Mouse (Mus musculus): ENCODE results near the gene Pip5k1b.

The Pip5k1b gene

DNA sequence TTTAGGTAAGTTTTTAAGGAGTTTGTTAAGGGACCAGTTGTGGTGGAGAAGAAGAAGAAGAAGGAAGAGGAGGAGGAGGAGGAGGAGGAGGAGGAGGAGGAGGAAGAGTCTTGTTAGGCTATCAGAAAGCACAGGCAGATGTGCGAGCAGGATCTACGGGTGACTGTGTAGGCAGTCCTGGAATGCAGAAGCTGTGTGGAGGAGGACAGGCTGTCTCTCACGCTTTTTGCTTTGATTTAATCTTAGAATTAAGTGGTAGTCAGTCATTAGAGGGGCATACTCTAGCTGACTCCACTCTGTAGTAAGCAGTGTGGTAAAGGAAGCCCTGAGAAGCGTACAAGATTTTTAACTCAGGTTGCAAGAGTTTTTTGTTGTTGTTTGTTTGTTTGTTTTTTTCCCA, 86.5 kb downstream of the Pip5k1b start:
- no peak for DNase-seq

DNA sequence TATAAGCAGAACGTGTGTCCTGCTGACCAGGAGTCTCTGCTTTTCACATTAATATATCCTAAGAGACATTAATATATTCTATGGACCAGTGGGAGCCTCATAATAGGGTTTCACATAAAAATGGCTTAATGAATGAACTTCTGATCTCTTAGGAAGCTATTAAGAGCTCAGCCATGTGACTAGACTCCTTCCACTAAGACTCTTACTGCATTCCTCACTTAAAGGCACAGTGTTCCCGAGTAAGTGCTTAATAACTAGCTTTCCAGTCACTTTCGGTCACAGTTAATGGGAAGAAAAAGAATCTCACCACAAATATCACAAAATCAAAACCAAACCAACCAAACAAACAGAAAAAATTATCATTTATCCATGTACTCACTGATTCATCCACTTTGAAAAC, 87.1 kb downstream of the Pip5k1b start:
- DNase-seq: no peak

- DNase-seq: no peak
Measured at GRCm38 (mm10) chr19:24463011-24463410, 92.7 kb downstream of the Pip5k1b start.

DNA sequence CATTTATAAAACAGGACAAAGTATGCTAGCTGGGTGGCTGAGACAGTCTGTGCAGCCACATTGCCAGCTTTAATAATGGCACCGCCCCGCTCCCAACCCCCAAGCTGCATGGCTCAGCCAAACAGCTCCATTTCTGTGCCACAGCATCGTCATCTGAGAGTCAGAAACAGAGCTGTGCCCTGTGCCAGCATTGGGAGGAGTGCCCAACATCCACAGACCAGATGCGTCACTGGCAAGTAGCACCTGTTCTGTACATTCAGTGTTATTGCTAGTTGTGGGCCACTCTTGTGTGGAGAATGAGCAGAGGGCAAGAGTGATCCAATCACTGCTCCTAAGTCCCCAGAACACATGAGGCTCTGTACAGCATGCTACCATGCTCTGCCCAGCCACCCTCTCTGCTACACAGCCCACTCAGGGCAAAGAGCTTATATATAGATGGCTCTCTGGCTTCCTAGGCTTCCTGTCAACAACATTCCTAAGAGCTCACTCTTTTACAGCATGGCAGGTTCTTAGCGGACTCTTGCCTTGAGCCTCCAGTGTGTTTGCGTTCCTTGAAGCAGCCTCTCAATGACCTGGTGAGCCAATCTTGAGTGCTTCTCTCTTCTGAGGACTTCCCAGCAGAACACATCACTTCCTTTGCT, 99.0 kb downstream of the Pip5k1b start:
- DNase-seq: peak; percentile 37

DNA sequence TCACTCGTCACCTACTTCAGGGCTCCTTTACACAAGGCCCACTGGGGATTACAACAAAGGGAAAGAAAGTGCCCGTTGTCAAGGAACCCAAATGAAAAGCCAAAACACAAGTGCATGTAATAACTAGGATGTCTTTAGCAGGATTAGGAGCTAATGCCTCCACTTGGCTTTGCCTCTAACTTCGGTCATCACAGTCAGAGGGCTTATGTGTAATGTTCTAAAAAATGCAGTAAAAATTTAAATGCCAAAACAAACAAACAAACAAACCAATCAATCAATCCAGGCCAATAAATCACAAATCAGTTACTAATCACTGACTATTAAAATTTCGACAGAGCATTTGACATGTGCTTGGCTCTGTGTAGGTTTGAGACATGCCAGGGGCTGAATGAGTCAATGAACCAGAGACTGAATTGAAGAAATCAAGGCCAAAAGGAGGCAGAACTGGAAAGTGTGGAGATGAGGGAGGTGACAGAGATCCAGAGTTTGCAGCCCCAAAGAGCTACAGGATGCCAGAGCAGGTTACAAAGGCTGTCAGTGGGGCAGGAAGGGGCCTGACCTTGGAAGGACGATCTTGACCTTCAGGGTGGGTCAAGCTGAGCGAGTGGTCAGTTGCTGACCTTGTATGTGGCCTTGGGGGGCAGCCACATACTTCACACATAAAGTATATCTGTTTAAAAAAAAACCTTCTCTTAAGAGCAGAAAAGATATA, 100.3 kb downstream of the Pip5k1b start:
- DNase-seq: no peak

GRCm38 (mm10) chr19:24454451-24454850, 101.2 kb downstream of the Pip5k1b start:
- DNase-seq: no peak

GRCm38 (mm10) chr19:24453379-24453778, 102.3 kb downstream of the Pip5k1b start:
- no peak for DNase-seq

- DNase-seq: no peak
Measured at GRCm38 (mm10) chr19:24452441-24452898, 103.2 kb downstream of the Pip5k1b start.

- no peak for DNase-seq
Measured at GRCm38 (mm10) chr19:24451626-24452025, 104.0 kb downstream of the Pip5k1b start.

DNA sequence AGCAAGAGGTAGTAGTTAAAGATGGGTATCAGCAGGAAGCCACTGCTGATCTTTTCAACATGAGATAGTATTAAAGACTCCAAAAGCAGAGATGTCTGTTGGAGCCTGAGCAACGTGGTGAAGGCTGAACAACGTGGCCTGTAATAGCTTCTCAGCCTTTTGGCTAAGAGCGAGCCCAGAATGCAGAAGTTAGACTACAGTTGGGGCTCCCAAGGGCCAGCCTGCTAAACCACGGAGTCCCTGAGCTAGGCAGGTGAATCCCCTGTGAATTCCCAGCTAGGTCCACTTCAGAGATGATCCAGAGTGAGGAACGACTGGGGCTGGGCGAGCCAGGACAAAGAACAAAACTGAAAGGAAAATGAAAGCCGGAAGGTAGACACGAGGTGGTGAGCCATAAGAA, 104.9 kb downstream of the Pip5k1b start:
- no peak for DNase-seq

DNA sequence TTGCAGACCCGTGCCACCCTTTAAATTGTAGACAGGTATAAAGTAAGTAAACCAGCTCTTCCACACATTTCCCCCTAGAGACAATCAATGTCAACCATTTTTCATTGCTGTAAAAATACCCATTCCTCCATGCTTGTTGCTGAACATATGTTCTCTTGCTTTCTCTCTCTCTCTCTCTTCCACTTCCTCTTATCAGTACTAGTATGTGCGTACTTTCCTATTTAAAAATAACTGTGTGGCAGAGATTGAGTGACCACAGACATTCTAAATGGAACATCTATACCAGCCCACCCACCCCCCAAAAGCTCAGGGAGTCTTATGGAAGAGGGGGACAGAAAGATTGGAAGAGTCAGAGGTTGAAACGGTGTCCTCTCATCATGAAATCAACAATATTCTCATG, 111.3 kb downstream of the Pip5k1b start:
- DNase-seq: no peak

GRCm38 (mm10) chr19:24439715-24440114, 116.0 kb downstream of the Pip5k1b start:
- DNase-seq: no peak

GRCm38 (mm10) chr19:24434291-24434690, 121.4 kb downstream of the Pip5k1b start:
- DNase-seq: no peak

- no peak for DNase-seq
Measured at GRCm38 (mm10) chr19:24432447-24432846, 123.2 kb downstream of the Pip5k1b start.

GRCm38 (mm10) chr19:24431381-24431780, 124.3 kb downstream of the Pip5k1b start:
- no peak for DNase-seq

DNA sequence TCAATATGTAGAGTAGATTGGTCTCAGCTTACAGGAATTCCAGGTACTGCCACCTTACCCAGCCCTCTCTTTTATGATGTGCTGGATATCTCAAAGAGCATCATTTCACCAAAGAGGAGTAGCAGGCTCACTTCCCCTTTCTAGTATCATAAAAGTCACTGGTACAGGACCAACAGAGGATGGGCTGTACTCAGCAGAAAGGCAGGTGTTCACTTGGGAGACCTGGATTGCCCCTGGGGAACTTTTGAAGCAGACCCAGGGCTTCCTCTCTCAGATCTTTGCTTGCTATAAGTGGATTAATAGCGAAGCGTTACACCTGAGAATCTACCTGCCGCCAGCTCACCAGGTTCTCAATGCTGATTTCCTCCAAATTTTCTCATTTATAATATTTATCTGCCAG, 127.7 kb downstream of the Pip5k1b start:
- DNase-seq: no peak

DNA sequence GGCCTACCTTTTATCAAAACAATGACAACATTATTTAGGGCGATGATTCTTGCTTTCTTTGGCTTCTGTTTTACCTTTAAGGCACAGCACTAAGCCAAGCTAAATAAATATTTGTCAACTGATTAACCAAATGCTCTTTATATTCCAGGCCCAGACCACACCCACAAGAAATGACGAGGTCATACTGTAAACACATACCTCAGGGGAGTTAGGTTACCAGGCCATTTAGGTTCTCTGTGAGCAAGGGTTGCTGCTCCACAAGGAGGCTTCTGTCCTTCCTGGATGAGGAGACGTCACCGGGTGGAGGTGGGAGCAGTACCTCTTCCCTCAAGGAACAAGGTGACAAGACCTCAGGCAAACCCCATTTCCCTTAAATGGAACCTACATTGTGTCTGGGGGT, 128.4 kb downstream of the Pip5k1b start:
- DNase-seq: peak; percentile 5

DNA sequence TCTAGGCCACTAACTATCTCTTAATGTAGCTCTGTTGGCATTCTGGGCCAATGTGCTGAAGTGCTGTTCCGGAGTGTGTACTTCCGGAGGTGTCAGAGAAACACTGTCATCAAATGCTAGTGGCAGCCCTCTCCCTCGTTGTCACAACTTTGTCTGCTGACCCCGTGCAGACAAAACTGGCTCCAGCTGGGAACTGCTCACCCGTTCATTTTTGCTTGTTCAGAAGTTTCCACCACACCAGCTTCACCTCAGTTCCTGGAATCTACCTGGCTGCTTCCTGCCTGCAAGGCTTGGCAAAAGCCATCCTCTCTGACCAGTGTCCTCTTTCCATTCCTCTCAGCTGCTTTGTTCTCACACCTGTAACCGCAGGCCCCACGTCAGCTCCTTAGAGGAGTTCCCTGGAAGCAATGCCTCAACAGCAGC, 128.9 kb downstream of the Pip5k1b start:
- DNase-seq: no peak

DNA sequence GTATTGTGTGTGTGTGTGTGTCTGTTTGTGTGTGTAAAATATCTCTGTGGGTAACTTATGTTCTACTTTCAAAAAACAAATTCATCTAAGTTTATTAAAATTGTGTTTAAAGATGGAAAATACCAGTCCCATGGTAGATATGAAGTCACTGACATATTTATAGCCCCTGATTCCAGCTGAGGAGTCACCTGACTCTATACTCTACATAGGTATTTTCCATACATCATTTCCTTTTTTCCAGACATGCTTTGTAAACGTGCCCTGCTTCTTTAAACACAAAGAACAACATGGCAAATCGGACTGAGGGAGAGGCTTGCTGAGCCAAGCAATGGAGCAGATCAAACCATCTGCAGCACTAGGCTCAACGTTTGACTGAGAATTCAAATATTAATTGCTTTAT, 137.6 kb downstream of the Pip5k1b start:
- no peak for DNase-seq

- DNase-seq: no peak
Measured at GRCm38 (mm10) chr19:24417659-24418004, 138.0 kb downstream of the Pip5k1b start.

DNA sequence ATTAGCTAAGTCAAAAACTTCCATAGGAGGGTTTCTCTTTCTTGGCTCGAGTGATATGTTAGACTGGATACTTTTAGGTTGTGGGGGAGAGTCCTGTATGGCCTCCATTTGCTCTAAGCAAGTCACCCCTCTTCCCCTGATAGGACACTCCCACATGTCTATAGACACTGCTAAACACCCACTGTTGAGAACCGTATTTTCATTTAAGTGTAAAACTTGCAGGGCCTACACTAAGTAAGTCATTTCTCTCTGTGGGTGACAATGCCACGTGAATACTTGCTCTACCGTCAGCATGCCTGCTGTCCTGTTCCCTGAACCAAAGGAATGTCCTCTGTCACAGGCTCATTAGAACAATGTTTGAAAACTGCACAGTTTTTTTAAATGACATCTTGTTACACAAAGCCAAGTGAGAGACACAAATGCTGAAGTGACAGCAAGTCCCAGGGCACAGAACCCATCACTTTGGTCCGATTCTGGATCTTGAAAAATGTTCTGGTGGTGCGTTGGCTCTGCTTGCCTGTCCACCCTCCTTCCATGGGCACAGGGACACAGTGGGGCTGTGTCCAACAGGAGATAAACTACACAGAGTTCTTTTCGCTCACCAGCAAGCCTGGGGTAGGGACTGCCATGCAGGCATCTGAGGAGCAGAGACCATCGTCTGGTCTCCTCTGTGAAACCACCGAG, 138.6 kb downstream of the Pip5k1b start:
- DNase-seq: no peak

DNA sequence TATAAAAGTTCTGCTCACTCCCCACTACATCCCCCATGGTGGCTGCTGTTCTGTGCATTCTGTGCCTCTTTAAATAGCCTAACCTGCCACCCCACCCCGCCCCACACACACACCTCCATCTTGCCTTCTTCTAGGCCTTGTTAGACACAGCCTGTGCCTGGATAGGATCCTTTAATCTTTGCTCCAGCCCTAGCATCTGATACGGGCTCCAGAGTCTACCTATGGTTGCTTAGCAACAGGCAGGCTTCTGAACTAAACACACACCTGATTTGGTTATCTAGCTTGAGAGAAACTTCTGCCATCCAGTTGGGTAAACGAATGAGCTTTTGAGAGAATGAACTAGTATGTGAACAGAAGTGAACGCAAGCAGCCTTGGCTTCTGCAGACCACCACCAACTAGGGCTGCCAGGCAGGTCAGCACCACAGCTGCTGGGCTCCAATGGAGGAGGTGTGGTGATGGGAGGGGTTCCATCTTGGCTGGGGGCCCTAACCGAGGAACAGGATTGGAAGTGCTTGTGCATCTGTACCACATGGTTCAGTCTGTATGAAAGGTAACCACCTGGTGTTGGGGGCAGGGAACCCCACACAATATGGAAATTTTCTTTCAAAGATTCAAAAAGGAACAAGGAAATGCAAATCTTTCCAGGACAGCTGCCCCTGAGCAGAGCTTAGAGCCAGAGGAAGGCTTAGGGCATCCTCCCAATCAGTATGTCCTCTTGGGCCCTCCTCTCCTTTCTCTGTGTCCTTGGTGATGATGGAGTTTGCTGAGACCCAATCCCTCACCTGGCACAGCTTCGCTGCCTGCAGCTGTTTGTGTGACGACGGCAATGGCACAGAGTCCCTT, 139.7 kb downstream of the Pip5k1b start:
- DNase-seq: no peak

GRCm38 (mm10) chr19:24408863-24409564, 146.7 kb downstream of the Pip5k1b start:
- DNase-seq: no peak

Measured in lung, postnatal 14 days (tissue).